Mouse (Mus musculus): ENCODE data around the gene Rem2. TPM values are rescaled to one million over a fixed set of nuclear protein-coding genes. Genes with fewer than 3 reads are reported as not detected.

Gene Rem2
- polyA plus RNA-seq, 1 experiment from 2014 or later, result 0.34 TPM

DNA sequence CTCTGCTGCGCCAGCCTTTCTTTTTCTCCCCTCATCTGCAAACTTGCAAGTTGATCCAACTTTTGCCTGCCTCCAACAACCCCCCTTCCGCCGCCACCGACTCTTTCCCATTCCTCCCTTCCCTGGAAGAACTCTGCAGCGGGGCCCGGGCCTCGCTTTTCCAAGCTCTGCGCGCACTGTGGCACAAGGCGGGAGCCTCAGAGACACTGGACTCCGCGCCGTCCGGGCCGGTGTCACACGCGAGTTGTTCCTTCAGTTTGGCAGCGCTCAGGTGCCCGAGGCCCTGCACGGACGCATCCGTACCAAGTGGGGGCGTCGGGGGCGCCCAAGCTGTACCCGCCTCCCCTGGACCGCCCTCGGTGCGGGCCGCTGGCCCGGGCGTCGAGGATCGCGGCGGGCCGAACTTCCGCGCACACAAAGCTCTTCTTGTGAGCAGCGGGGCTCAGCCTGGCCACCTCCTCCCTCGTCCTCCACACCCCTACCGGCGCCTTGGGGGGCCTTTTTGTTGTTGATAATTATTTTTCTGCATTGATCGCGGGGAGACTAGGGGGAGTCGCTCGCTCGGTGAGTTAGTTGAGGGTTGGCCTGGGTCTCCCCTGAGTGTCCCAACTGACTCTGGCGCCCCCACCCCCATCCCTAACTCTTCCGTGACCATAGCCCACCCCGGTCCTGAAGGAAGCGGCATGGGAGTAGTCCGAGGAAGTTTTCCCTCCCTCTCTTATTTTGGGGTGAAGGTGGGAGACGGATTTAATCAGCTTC is 43.6 kb upstream of the Rem2 start:
- peaks cover 38% of the 10 kb centered on the region for H3K27me3 ChIP-seq (ENCODE audit: control insufficient read depth, insufficient read depth, low read depth, low read length)
- no peaks in the 10 kb centered on the region; the same call in 1 of the 2 replicates for H3K36me3 ChIP-seq (ENCODE audit: control insufficient read depth, insufficient read depth)
- WGBS (ENCODE audit: insufficient replicate concordance), result 4% methylated on average over 54 of the region's 54 CpGs
- H3K9ac ChIP-seq (ENCODE audit: low read depth, low read length), result peak overlapping the region; percentile 71
- peak overlapping the region; percentile 68 for H3K4me2 ChIP-seq (ENCODE audit: low read depth, low read length)
- peaks cover 42% of the 10 kb centered on the region for H3K4me1 ChIP-seq (ENCODE audit: control insufficient read depth, low read depth, low read length)
- peak overlapping the region; percentile 64 for H3K4me3 ChIP-seq (ENCODE audit: low read depth, low read length)
- peak; percentile 11; the same call in 1 of the 2 replicates for ATAC-seq (ENCODE audit: low read depth)
- peak overlapping the region; percentile 63 for H3K27ac ChIP-seq (ENCODE audit: low read length)
- no peaks in the 10 kb centered on the region for H3K9me3 ChIP-seq (replicated peaks; ENCODE audit: control insufficient read depth, low read length)

GRCm38 (mm10) chr14:54432837-54433830 is 42.8 kb upstream of the Rem2 start:
- 18% methylated on average over 17 of the region's 17 CpGs for WGBS (ENCODE audit: insufficient replicate concordance)
- peak overlapping the region; percentile 64 for H3K4me3 ChIP-seq (ENCODE audit: low read depth, low read length)
- peak overlapping the region; percentile 68 for H3K4me2 ChIP-seq (ENCODE audit: low read depth, low read length)
- no peak for ATAC-seq (ENCODE audit: low read depth)
- H3K9ac ChIP-seq (ENCODE audit: low read depth, low read length), result peak overlapping the region; percentile 71
- no peaks in the 10 kb centered on the region for H3K9me3 ChIP-seq (replicated peaks; ENCODE audit: control insufficient read depth, low read length)
- H3K36me3 ChIP-seq (ENCODE audit: control insufficient read depth, insufficient read depth), result no peaks in the 10 kb centered on the region; the same call in 1 of the 2 replicates
- peaks cover 38% of the 10 kb centered on the region for H3K27me3 ChIP-seq (ENCODE audit: control insufficient read depth, insufficient read depth, low read depth, low read length)
- peaks cover 36% of the 10 kb centered on the region for H3K4me1 ChIP-seq (ENCODE audit: control insufficient read depth, low read depth, low read length)
- 0 out of 2 replicates have a peak overlapping the region, but pooled peaks have one; percentile 3 for H3K27ac ChIP-seq (ENCODE audit: low read length)

DNA sequence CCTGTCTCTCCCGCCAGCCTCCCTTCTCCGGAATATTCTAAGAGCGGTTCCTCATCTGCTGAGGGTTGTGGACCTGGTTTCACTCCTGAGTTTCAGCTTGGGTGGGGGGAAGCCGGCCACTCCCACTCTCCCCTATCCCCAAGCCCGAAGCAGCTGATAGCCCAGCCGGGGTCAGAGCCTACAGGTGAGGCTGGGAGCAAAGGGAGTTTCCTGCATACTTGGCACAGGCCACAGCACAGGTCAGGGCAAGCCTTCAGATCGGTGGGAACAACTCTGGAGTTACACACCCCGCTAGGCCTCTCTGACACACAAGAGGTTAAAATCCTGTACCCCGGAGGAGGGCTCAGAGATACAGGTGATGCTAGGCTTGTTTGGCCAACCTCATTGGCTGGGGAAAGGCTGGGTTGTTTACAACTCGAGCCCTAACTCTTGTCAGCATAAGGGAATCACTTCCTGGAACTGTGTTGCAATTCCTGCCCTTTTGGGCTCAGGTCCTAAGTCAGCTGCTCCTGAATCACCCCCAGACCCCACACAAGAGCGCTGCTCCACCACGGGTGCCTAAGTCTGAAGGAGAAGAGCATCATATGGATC is 41.9 kb upstream of the Rem2 start:
- peak overlapping the region; percentile 12; the same call in 1 of the 2 replicates for H3K27ac ChIP-seq (ENCODE audit: low read length)
- H3K27me3 ChIP-seq (ENCODE audit: control insufficient read depth, insufficient read depth, low read depth, low read length), result peaks cover 38% of the 10 kb centered on the region
- H3K9ac ChIP-seq (ENCODE audit: low read depth, low read length), result no peak overlapping the region
- H3K9me3 ChIP-seq (replicated peaks; ENCODE audit: control insufficient read depth, low read length), result no peaks in the 10 kb centered on the region
- peak overlapping the region; percentile 68 for H3K4me2 ChIP-seq (ENCODE audit: low read depth, low read length)
- peak overlapping the region; percentile 64; the same call in 1 of the 2 replicates for H3K4me3 ChIP-seq (ENCODE audit: low read depth, low read length)
- ATAC-seq (ENCODE audit: low read depth), result peak; percentile 35
- 45% methylated on average over 12 of the region's 12 CpGs for WGBS (ENCODE audit: insufficient replicate concordance)
- H3K4me1 ChIP-seq (ENCODE audit: control insufficient read depth, low read depth, low read length), result peaks cover 33% of the 10 kb centered on the region
- H3K36me3 ChIP-seq (ENCODE audit: control insufficient read depth, insufficient read depth), result peaks cover 2% of the 10 kb centered on the region; the same call in 1 of the 2 replicates

DNA sequence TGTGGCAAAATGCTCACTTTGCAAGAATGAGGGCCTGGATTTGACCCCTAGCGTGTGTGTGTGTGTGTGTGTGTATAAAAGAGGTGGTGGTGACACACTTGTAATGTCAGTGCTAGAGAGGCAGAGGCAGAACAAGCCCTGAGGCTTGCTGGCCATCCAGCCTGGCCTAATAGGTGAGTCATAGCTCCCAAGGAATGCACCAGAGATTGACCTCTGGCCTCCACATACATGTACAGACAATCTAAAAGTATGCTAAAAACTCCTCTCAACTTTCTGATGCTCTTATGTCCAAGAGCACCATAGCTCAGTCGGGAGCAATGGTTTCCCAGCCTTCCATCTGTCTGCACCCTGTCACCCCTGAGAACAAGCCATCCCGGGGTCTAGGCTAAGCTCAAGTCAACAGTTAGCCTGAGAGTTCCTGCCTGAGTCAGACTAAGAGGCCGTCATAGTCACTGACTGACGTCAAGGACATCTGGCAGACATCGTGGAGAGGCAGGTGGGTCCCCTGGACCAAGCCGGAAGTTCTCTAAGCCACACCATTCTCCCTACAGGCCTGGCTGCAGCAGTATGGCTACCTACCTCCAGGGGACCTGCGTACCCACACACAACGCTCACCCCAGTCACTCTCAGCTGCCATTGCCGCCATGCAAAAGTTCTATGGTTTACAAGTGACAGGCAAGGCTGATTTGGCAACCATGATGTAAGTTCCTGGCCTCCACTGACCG is 40.5 kb upstream of the Rem2 start:
- Histone ChIP-seq H3K36me3 (ENCODE audit: control insufficient read depth, insufficient read depth) (peaks cover 2% of the 10 kb centered on the region; the same call in 1 of the 2 replicates), H3K4me1 (ENCODE audit: control insufficient read depth, low read depth, low read length) (peaks cover 30% of the 10 kb centered on the region), H3K27me3 (ENCODE audit: control insufficient read depth, insufficient read depth, low read depth, low read length) (peaks cover 37% of the 10 kb centered on the region), H3K9me3 (replicated peaks; ENCODE audit: control insufficient read depth, low read length) (no peaks in the 10 kb centered on the region), H3K4me3 (ENCODE audit: low read depth, low read length) (no peak overlapping the region), H3K27ac (ENCODE audit: low read length) (no peak overlapping the region), H3K4me2 (ENCODE audit: low read depth, low read length) (no peak overlapping the region), H3K9ac (ENCODE audit: low read depth, low read length) (no peak overlapping the region)
- 67% methylated on average over 11 of the region's 11 CpGs for WGBS (ENCODE audit: insufficient replicate concordance)
- no peak for ATAC-seq (ENCODE audit: low read depth)

DNA sequence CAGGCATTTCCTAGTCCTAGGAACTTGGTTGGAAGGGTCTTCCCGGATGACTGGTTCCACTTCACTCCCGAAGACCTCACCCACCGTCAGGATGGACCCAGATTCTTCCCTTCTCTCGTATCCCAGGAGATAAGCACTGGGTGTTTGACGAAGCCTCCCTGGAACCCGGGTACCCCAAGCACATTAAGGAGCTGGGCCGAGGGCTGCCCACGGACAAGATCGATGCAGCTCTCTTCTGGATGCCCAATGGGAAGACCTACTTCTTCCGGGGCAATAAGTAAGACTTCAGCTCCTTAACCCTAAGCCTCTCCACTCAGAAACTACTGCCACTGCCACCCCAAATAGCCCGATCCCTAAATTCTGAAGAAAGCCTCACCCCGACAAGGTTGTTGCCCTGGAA is 36.7 kb upstream of the Rem2 start:
- H3K9ac ChIP-seq (ENCODE audit: low read depth, low read length), result no peak overlapping the region
- H3K4me3 ChIP-seq (ENCODE audit: low read depth, low read length), result no peak overlapping the region
- H3K27me3 ChIP-seq (ENCODE audit: control insufficient read depth, insufficient read depth, low read depth, low read length), result peaks cover 4% of the 10 kb centered on the region; the same call in 1 of the 2 replicates
- peaks cover 2% of the 10 kb centered on the region; the same call in 1 of the 2 replicates for H3K36me3 ChIP-seq (ENCODE audit: control insufficient read depth, insufficient read depth)
- 75% methylated on average over 12 of the region's 12 CpGs for WGBS (ENCODE audit: insufficient replicate concordance)
- H3K27ac ChIP-seq (ENCODE audit: low read length), result no peak overlapping the region
- no peak for ATAC-seq (ENCODE audit: low read depth)
- no peaks in the 10 kb centered on the region for H3K9me3 ChIP-seq (replicated peaks; ENCODE audit: control insufficient read depth, low read length)
- H3K4me2 ChIP-seq (ENCODE audit: low read depth, low read length), result no peak overlapping the region
- H3K4me1 ChIP-seq (ENCODE audit: control insufficient read depth, low read depth, low read length), result peaks cover 2% of the 10 kb centered on the region; the same call in 1 of the 2 replicates

DNA sequence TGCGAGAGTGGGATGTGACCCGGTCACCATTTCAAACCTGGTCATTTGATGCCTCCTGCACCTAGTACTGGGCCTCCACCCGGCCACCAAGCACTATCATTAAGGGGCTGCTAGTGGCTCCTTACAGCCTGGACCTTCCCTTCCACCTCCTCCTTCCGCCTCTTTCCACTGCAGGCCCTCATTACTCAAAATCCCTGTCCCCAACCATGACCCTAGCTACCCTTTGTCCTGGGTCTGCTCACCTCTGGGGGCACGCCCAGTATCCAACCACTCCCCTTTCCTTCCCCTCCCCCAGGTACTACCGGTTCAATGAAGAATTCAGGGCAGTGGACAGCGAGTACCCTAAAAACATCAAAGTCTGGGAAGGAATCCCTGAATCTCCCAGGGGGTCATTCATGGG is 36.3 kb upstream of the Rem2 start:
- peaks cover 2% of the 10 kb centered on the region; the same call in 1 of the 2 replicates for H3K36me3 ChIP-seq (ENCODE audit: control insufficient read depth, insufficient read depth)
- no peaks in the 10 kb centered on the region for H3K27me3 ChIP-seq (ENCODE audit: control insufficient read depth, insufficient read depth, low read depth, low read length)
- H3K4me2 ChIP-seq (ENCODE audit: low read depth, low read length), result no peak overlapping the region
- no peaks in the 10 kb centered on the region for H3K4me1 ChIP-seq (ENCODE audit: control insufficient read depth, low read depth, low read length)
- H3K4me3 ChIP-seq (ENCODE audit: low read depth, low read length), result no peak overlapping the region
- no peak overlapping the region for H3K27ac ChIP-seq (ENCODE audit: low read length)
- no peaks in the 10 kb centered on the region for H3K9me3 ChIP-seq (replicated peaks; ENCODE audit: control insufficient read depth, low read length)
- no peak for ATAC-seq (ENCODE audit: low read depth)
- 67% methylated on average over 7 of the region's 7 CpGs for WGBS (ENCODE audit: insufficient replicate concordance)
- H3K9ac ChIP-seq (ENCODE audit: low read depth, low read length), result no peak overlapping the region

DNA sequence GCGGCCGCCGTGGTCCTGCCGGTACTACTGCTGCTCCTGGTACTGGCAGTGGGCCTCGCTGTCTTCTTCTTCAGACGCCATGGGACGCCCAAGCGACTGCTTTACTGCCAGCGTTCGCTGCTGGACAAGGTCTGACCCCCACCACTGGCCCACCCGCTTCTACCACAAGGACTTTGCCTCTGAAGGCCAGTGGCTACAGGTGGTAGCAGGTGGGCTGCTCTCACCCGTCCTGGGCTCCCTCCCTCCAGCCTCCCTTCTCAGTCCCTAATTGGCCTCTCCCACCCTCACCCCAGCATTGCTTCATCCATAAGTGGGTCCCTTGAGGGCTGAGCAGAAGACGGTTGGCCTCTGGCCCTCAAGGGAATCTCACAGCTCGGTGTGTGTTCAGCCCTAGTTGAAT is 35.4 kb upstream of the Rem2 start:
- Histone ChIP-seq H3K9me3 (replicated peaks; ENCODE audit: control insufficient read depth, low read length) (no peaks in the 10 kb centered on the region), H3K27me3 (ENCODE audit: control insufficient read depth, insufficient read depth, low read depth, low read length) (no peaks in the 10 kb centered on the region), H3K27ac (ENCODE audit: low read length) (no peak overlapping the region), H3K4me1 (ENCODE audit: control insufficient read depth, low read depth, low read length) (peaks cover 3% of the 10 kb centered on the region; the same call in 1 of the 2 replicates), H3K9ac (ENCODE audit: low read depth, low read length) (no peak overlapping the region), H3K4me2 (ENCODE audit: low read depth, low read length) (no peak overlapping the region), H3K36me3 (ENCODE audit: control insufficient read depth, insufficient read depth) (peaks cover 2% of the 10 kb centered on the region; the same call in 1 of the 2 replicates), H3K4me3 (ENCODE audit: low read depth, low read length) (no peak overlapping the region)
- ATAC-seq (ENCODE audit: low read depth), result no peak
- 72% methylated on average over 14 of the region's 14 CpGs for WGBS (ENCODE audit: insufficient replicate concordance)

GRCm38 (mm10) chr14:54441365-54441764 is 34.5 kb upstream of the Rem2 start:
- H3K4me3 ChIP-seq (ENCODE audit: low read depth, low read length), result no peak overlapping the region
- 61% methylated on average over 4 of the region's 4 CpGs for WGBS (ENCODE audit: insufficient replicate concordance)
- no peak overlapping the region for H3K4me2 ChIP-seq (ENCODE audit: low read depth, low read length)
- peaks cover 2% of the 10 kb centered on the region; the same call in 1 of the 2 replicates for H3K36me3 ChIP-seq (ENCODE audit: control insufficient read depth, insufficient read depth)
- no peak overlapping the region for H3K27ac ChIP-seq (ENCODE audit: low read length)
- H3K9me3 ChIP-seq (replicated peaks; ENCODE audit: control insufficient read depth, low read length), result no peaks in the 10 kb centered on the region
- H3K9ac ChIP-seq (ENCODE audit: low read depth, low read length), result no peak overlapping the region
- ATAC-seq (ENCODE audit: low read depth), result no peak
- peaks cover 5% of the 10 kb centered on the region; the same call in 1 of the 2 replicates for H3K4me1 ChIP-seq (ENCODE audit: control insufficient read depth, low read depth, low read length)
- H3K27me3 ChIP-seq (ENCODE audit: control insufficient read depth, insufficient read depth, low read depth, low read length), result no peaks in the 10 kb centered on the region
